Mouse (Mus musculus) bone marrow, adult 2 months (tissue): ENCODE measurements around the gene Slamf7.
A peak's percentile ranks its signal among the peaks of the same experiment; 100 is the strongest.

Experiments used
- CTCF ChIP-seq: fragments of 200-500 bp; IDR thresholded peaks from 2 replicates; pipeline ENCODE4 v1.5.1; 2011; ENCODE audit warnings: low read length, control low read depth; ENCODE audit not compliant: control insufficient read depth, insufficient read depth
- POLR2A ChIP-seq: fragments of 200-500 bp; IDR thresholded peaks from 2 replicates; pipeline ENCODE4 v1.6.1; 2011; ENCODE audit warnings: low read depth, mild to moderate bottlenecking, control low read depth, low read length, borderline replicate concordance; ENCODE audit not compliant: control insufficient read depth

- no peak for TF ChIP-seq POLR2A
- peak; percentile 79 for TF ChIP-seq CTCF
These were observed 46.1 kb upstream of the Slamf7 start for GRCm38 (mm10) chr1:171698983-171699382.
